Mouse (Mus musculus): ENCODE results near the gene Kcnk18. TPM values are rescaled to one million over a fixed set of nuclear protein-coding genes. Genes with fewer than 3 reads are reported as not detected.
A peak's percentile ranks its signal among the peaks of the same experiment; 100 is the strongest.

Gene Kcnk18
- polyA plus RNA-seq, 1 experiment = not detected

- 64% methylated on average over 6 of the region's 6 CpGs for WGBS
- no peak overlapping the region for H3K27ac ChIP-seq (ENCODE audit: insufficient read depth, low read length)
- DNase-seq = no peak
Observed at GRCm38 (mm10) chr19:59265907-59266306, 46.9 kb downstream of the Kcnk18 start.

GRCm38 (mm10) chr19:59267417-59267963 is 48.5 kb downstream of the Kcnk18 start:
- no peak overlapping the region for H3K4me3 ChIP-seq (replicated peaks; ENCODE audit: insufficient read depth, low read depth, low read length)
- TF ChIP-seq POLR2A (IDR thresholded peaks at IDR 0.05; ENCODE audit: borderline replicate concordance, insufficient read depth, low read length) = no peak
- TF ChIP-seq CTCF (IDR thresholded peaks at IDR 0.05; ENCODE audit: borderline replicate concordance, insufficient read depth, low read depth, low read length) = no peak
- WGBS = 14% methylated on average over 5 of the region's 5 CpGs
- no peak for DNase-seq
- H3K27me3 ChIP-seq (ENCODE audit: control insufficient read depth, insufficient read depth, low read length) = no peaks in the 10 kb centered on the region
- no peak overlapping the region for H3K27ac ChIP-seq (ENCODE audit: insufficient read depth, low read length)
- no peaks in the 10 kb centered on the region for H3K4me1 ChIP-seq (ENCODE audit: control insufficient read depth, insufficient read depth, low read length)

More at GRCm38 (mm10) chr19:59265907-59266306, 46.9 kb downstream of the Kcnk18 start:
- TF ChIP-seq CTCF (IDR thresholded peaks at IDR 0.05; ENCODE audit: borderline replicate concordance, insufficient read depth, low read depth, low read length) (no peak), POLR2A (IDR thresholded peaks at IDR 0.05; ENCODE audit: borderline replicate concordance, insufficient read depth, low read length) (no peak)
- no peaks in the 10 kb centered on the region for H3K4me1 ChIP-seq (ENCODE audit: control insufficient read depth, insufficient read depth, low read length)
- no peaks in the 10 kb centered on the region for H3K27me3 ChIP-seq (ENCODE audit: control insufficient read depth, insufficient read depth, low read length)
- no peak overlapping the region for H3K4me3 ChIP-seq (replicated peaks; ENCODE audit: insufficient read depth, low read depth, low read length)

DNA sequence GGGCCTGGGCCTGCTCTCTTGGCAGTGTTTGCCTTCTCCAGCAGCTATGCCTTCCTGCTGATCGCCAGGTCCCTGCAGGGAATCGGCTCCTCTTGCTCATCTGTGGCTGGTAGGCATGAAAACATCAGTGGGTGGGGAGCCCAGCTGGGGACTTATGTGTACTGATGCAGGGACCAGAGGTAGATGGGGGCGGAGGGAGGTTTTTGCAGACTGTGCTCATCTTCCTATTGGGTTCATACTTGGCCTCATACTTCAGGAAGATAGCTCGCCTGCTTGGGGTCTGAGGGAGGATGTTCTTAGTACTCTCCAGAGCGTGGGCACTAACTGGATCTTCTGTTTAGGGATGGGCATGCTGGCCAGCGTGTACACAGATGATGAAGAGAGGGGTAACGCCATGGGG is 54.2 kb downstream of the Kcnk18 start:
- DNase-seq = no peak
- TF ChIP-seq CTCF (IDR thresholded peaks at IDR 0.05; ENCODE audit: borderline replicate concordance, insufficient read depth, low read depth, low read length) = no peak
- H3K27me3 ChIP-seq (ENCODE audit: control insufficient read depth, insufficient read depth, low read length) = no peaks in the 10 kb centered on the region; the same call in 1 of the 2 replicates
- H3K4me1 ChIP-seq (ENCODE audit: control insufficient read depth, insufficient read depth, low read length) = no peaks in the 10 kb centered on the region
- H3K4me3 ChIP-seq (replicated peaks; ENCODE audit: insufficient read depth, low read depth, low read length) = no peak overlapping the region
- H3K27ac ChIP-seq (ENCODE audit: insufficient read depth, low read length) = no peak overlapping the region
- WGBS = 88% methylated on average over 7 of the region's 7 CpGs

GRCm38 (mm10) chr19:59276354-59276753 is 57.3 kb downstream of the Kcnk18 start:
- Histone ChIP-seq H3K27me3 (ENCODE audit: control insufficient read depth, insufficient read depth, low read length) (no peaks in the 10 kb centered on the region; the same call in 1 of the 2 replicates), H3K4me1 (ENCODE audit: control insufficient read depth, insufficient read depth, low read length) (no peaks in the 10 kb centered on the region), H3K4me3 (replicated peaks; ENCODE audit: insufficient read depth, low read depth, low read length) (no peak overlapping the region), H3K27ac (ENCODE audit: insufficient read depth, low read length) (no peak overlapping the region)
- TF ChIP-seq POLR2A (IDR thresholded peaks at IDR 0.05; ENCODE audit: borderline replicate concordance, insufficient read depth, low read length) (no peak), CTCF (IDR thresholded peaks at IDR 0.05; ENCODE audit: borderline replicate concordance, insufficient read depth, low read depth, low read length) (no peak)
- no peak for DNase-seq
- 45% methylated on average over 7 of the region's 7 CpGs for WGBS

DNA sequence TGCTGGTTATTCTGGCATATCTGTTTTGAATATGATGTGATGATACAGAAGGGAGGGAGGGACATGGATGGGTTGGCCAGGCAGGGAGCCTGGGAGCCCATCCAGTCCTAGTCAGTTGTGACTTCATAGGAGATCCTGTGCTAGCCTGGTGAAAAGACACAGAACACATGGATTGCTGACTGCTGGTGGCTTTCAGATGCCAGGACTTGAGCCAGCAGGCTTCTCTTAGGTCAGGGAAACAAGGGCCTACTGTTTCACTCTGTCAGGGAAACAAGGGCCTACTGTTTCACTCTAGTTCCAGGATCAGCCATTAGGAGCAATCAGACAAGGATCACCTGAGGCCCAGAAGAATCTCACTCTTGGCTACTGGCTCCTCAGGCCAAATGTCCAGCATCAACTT is 61.8 kb downstream of the Kcnk18 start:
- Histone ChIP-seq H3K27ac (ENCODE audit: insufficient read depth, low read length) (no peak overlapping the region), H3K27me3 (ENCODE audit: control insufficient read depth, insufficient read depth, low read length) (no peaks in the 10 kb centered on the region), H3K4me1 (ENCODE audit: control insufficient read depth, insufficient read depth, low read length) (no peaks in the 10 kb centered on the region), H3K4me3 (replicated peaks; ENCODE audit: insufficient read depth, low read depth, low read length) (no peak overlapping the region)
- TF ChIP-seq CTCF (IDR thresholded peaks at IDR 0.05; ENCODE audit: borderline replicate concordance, insufficient read depth, low read depth, low read length) (no peak), POLR2A (IDR thresholded peaks at IDR 0.05; ENCODE audit: borderline replicate concordance, insufficient read depth, low read length) (no peak)
- peak in 1 of 2 experiments; percentile 2 for DNase-seq

- Histone ChIP-seq H3K4me3 (replicated peaks; ENCODE audit: insufficient read depth, low read depth, low read length) (no peak overlapping the region), H3K4me1 (ENCODE audit: control insufficient read depth, insufficient read depth, low read length) (no peaks in the 10 kb centered on the region), H3K27me3 (ENCODE audit: control insufficient read depth, insufficient read depth, low read length) (no peaks in the 10 kb centered on the region), H3K27ac (ENCODE audit: insufficient read depth, low read length) (no peak overlapping the region)
- no peak for DNase-seq
- no peak for TF ChIP-seq POLR2A (IDR thresholded peaks at IDR 0.05; ENCODE audit: borderline replicate concordance, insufficient read depth, low read length)
- no peak for TF ChIP-seq CTCF (IDR thresholded peaks at IDR 0.05; ENCODE audit: borderline replicate concordance, insufficient read depth, low read depth, low read length)
- WGBS = 83% methylated on average over 3 of the region's 3 CpGs
Observed at GRCm38 (mm10) chr19:59282001-59282400, 63.0 kb downstream of the Kcnk18 start.

Other genes starting within 250 kb of the Kcnk18 start
- gene Shtn1, start 143.1 kb upstream of the Kcnk18 start, polyA plus RNA-seq (2012; rRNA removed) = 19.2 and 22.5 TPM in 2 replicates
- gene Vax1, start 49.2 kb upstream of the Kcnk18 start, polyA plus RNA-seq (2012; rRNA removed) = 0.26 TPM in 1 of 2 replicates, not detected in the other
- gene Slc18a2, start 41.7 kb downstream of the Kcnk18 start, polyA plus RNA-seq (2012; rRNA removed) = 5.1 and 5.2 TPM in 2 replicates
- 71.7 and 84.0 TPM in 2 replicates for gene Rps12-ps3, start 103.1 kb downstream of the Kcnk18 start, polyA plus RNA-seq (2012; rRNA removed)
- gene Pdzd8, start 126.6 kb downstream of the Kcnk18 start, polyA plus RNA-seq (2012; rRNA removed) = 20.7 and 21.0 TPM in 2 replicates
- 0.07 and 0.13 TPM in 2 replicates for gene Emx2, start 239.2 kb downstream of the Kcnk18 start, polyA plus RNA-seq (2012; rRNA removed)